Mouse (Mus musculus) testis, adult 2 months (tissue): ENCODE measurements around the gene H2-Ab1.

Experiments
- CTCF ChIP-seq: fragments of 200-500 bp; IDR thresholded peaks from 2 replicates; pipeline ENCODE4 v1.5.1; 2012; ENCODE audit warnings: low read depth, mild to moderate bottlenecking, inconsistent platforms, low read length, moderate library complexity; ENCODE audit not compliant: control insufficient read depth, insufficient read depth, insufficient replicate concordance
- POLR2A ChIP-seq: fragments of 200-500 bp; IDR thresholded peaks from 2 replicates; pipeline ENCODE4 v1.6.1; 2012; ENCODE audit warnings: low read depth, mild to moderate bottlenecking, inconsistent platforms, low read length, moderate library complexity; ENCODE audit not compliant: control insufficient read depth

DNA sequence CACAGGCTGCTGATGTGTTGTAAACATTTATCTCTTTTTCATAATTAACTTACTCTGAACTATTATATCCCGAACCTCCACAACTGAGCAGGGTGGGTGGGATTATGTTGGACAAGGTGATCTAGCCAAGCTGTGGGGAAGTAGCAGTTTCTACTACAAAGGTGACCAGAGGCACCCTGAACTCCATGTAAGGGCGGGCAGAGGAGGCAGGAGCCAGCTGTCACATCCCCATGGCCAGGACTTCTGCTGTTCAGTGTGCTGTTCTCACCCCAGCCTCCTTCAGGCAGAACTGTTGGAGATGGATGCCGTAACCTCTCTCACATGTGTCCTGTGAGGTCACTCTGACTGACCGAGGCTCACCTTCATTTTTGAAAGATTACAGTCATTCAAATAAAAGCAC lies 12.3 kb downstream of the H2-Ab1 start:
- TF ChIP-seq POLR2A (no peak), CTCF (no peak)
